Mouse (Mus musculus) kidney, adult 2 months (tissue): ENCODE data around the gene Slc39a11.

ENCODE experiments used
- CTCF ChIP-seq: fragments of 200-500 bp; conservative IDR thresholded peaks from 2 replicates; pipeline ENCODE4 v1.5.1; 2011; ENCODE audit warnings: low read depth, mild to moderate bottlenecking, control low read depth, low read length, moderate library complexity, mixed read lengths; ENCODE audit not compliant: insufficient read depth, insufficient read length
- POLR2A ChIP-seq: fragments of 200-500 bp; IDR thresholded peaks from one replicate; pipeline ENCODE4 v1.6.1; 2011; ENCODE audit warnings: low read depth, low read length, control low read depth

- TF ChIP-seq CTCF (no peak), POLR2A (no peak)
Observed at GRCm38 (mm10) chr11:113203008-113203407, 446.9 kb downstream of the Slc39a11 start.
